Mouse (Mus musculus) lung, embryonic 16.5 days (tissue): ENCODE measurements around the gene Vezf1. TPM values are rescaled to one million over a fixed set of nuclear protein-coding genes. Genes with fewer than 3 reads are reported as not detected.

Source experiments
- ATAC-seq: fragments of 200-750 bp; cut with Nextera tagmentation; 2 replicates; pipeline ENCODE4 v1.8.0; 2017; ENCODE audit warnings: low read depth, mild to moderate bottlenecking, moderate library complexity
- H3K27ac ChIP-seq: fragments of 300-500 bp; sonication (generic); 2 replicates; pipeline ENCODE4 v1.5.1; 2014; ENCODE audit warnings: mild to moderate bottlenecking, control low read depth, low read length
- H3K27me3 ChIP-seq: fragments of 300-500 bp; sonication (generic); 2 replicates; pipeline ENCODE4 v1.6.1; 2014; ENCODE audit warnings: low read depth, low read length, mixed read lengths; ENCODE audit not compliant: control insufficient read depth, insufficient read depth
- H3K36me3 ChIP-seq: fragments of 300-500 bp; sonication (generic); 2 replicates; pipeline ENCODE4 v1.6.1; 2014; ENCODE audit warnings: low read length; ENCODE audit not compliant: control insufficient read depth, insufficient read depth
- H3K4me1 ChIP-seq: fragments of 300-500 bp; sonication (generic); replicated peaks from 2 replicates; pipeline ENCODE4 v1.6.1; 2014; ENCODE audit warnings: low read length, mixed read lengths; ENCODE audit not compliant: control insufficient read depth, insufficient read depth
- H3K4me2 ChIP-seq: fragments of 300-500 bp; sonication (generic); 2 replicates; pipeline ENCODE4 v1.6.1; 2014; ENCODE audit warnings: low read depth, low read length, control low read depth
- H3K4me3 ChIP-seq: fragments of 300-500 bp; sonication (generic); 2 replicates; pipeline ENCODE4 v1.5.1; 2014; ENCODE audit warnings: mild to moderate bottlenecking, low read length, control low read depth
- H3K9ac ChIP-seq: fragments of 300-500 bp; sonication (generic); 2 replicates; pipeline ENCODE4 v1.6.1; 2014; ENCODE audit warnings: low read length, control low read depth
- H3K9me3 ChIP-seq: fragments of 300-500 bp; sonication (generic); 2 replicates; pipeline ENCODE4 v1.6.1; 2016; ENCODE audit warnings: low read length; ENCODE audit not compliant: control insufficient read depth
- WGBS: fragments of 180-500 bp; shearing (Covaris S2); extraction: QIAGEN DNeasy Blood & Tissue Kit; methylation state at CpG from one replicate; pipeline ENCODE4 v1.1.7; 2014; 5-methylcytosine and 5-hydroxymethylcytosine counted together
- polyA plus RNA-seq: library from polyadenylated mRNA; unstranded; fragments of >200 nt; fragmentation: Nextera tagmentation; extraction: Ambion mirVana; gene quantifications from 2 replicates; pipeline ENCODE4 v1.2.1, GENCODE M21; 2015

Vezf1 gene
- polyA plus RNA-seq, 1 experiment from 2014 or later, result 38.2 TPM

DNA sequence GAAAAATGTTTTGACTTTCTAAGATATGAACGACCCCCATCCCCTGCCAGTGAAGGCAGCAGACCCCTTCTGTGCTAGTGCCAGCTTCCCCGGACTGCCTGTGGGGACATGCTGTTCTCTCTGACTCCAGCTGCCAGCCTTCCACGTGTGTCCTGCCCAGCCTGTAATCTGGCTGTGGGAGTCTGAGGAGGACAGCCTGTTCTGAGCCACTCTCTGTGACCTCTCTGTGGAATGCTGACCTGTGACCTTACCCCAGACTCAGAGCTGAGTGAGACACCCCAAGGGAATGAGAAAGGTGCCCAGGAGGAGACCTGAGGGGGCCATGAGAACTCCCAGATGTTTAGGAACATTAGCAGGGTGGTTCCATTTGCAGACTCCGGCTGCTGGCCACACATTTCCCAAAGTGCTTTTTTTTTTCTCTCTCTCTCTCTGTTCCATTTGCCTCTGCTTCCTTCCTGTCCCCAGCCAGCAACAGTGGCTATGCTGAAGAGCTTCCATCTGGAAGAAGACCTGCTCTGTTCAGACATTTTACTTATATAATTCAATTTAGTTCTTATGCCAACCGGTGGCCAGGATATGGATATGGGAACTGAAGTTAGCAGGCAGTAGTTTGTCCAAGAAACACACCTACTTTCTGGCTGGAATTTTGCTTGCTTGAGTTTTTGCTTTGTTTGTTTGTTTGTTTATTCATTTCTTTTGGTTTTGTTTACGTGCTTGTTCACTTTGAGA, 45.6 kb downstream of the Vezf1 start:
- Histone ChIP-seq H3K4me2 (no peak overlapping the region), H3K4me3 (no peak overlapping the region), H3K27ac (peak overlapping the region; percentile 44), H3K36me3 (no peaks in the 10 kb centered on the region), H3K9ac (peak overlapping the region; percentile 27; the same call in 1 of the 2 replicates), H3K4me1 (peaks cover 41% of the 10 kb centered on the region), H3K27me3 (no peaks in the 10 kb centered on the region), H3K9me3 (no peaks in the 10 kb centered on the region)
- 40% methylated on average over 6 of the region's 6 CpGs for WGBS
- peak; percentile 24; the same call in 1 of the 2 replicates for ATAC-seq

DNA sequence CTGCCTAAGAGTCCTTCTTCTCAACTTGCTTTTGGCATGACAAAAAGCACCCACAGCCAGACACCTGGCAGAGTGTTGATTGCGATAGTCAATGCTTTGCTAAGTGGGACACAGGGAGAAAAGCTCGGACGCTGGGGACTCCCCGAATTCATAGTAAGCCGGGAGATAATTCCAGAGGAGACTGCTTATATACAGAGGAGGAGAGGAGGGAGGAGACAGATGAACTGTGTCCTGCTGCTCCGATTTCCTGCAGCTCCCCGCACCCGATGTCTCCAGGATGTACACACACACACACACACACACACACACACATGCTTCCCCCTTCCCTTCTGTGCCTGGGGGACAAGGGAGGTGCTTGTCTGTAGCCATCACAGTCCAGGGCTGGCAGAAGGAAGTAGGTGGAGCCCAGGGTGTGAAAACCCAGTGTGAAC, 46.8 kb downstream of the Vezf1 start:
- H3K9me3 ChIP-seq, result no peaks in the 10 kb centered on the region
- 20% methylated on average over 8 of the region's 8 CpGs for WGBS
- peaks cover 53% of the 10 kb centered on the region for H3K4me1 ChIP-seq
- peak overlapping the region; percentile 3; the same call in 1 of the 2 replicates for H3K4me2 ChIP-seq
- H3K27me3 ChIP-seq, result no peaks in the 10 kb centered on the region
- H3K9ac ChIP-seq, result no peak overlapping the region
- no peaks in the 10 kb centered on the region for H3K36me3 ChIP-seq
- peak overlapping the region; percentile 15; the same call in 1 of the 2 replicates for H3K27ac ChIP-seq
- no peak overlapping the region for H3K4me3 ChIP-seq
- peak; percentile 41 for ATAC-seq

DNA sequence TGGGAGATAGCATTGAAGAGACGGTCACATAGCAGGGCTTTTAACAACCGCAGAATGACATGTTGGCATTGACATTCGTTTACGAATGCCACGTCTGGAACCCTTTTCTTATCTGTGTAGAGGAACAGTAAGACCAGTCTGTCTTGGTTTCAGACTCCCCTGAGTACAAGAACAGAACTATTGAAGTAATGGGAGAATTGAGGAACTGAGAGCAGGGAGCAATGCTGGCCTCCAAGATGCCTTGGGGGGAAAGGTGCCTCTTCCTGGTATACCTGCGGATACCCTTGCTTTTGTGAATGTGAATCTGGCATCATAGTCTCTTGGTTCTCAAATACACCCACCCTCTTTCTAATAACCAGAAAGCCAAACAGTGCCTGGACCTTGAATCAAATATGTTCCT, 48.5 kb downstream of the Vezf1 start:
- Histone ChIP-seq H3K27ac (no peak overlapping the region), H3K27me3 (no peaks in the 10 kb centered on the region), H3K4me2 (no peak overlapping the region), H3K4me3 (no peak overlapping the region), H3K4me1 (peaks cover 57% of the 10 kb centered on the region), H3K9ac (no peak overlapping the region), H3K9me3 (no peaks in the 10 kb centered on the region), H3K36me3 (no peaks in the 10 kb centered on the region)
- WGBS, result 69% methylated on average over 6 of the region's 6 CpGs
- no peak for ATAC-seq

DNA sequence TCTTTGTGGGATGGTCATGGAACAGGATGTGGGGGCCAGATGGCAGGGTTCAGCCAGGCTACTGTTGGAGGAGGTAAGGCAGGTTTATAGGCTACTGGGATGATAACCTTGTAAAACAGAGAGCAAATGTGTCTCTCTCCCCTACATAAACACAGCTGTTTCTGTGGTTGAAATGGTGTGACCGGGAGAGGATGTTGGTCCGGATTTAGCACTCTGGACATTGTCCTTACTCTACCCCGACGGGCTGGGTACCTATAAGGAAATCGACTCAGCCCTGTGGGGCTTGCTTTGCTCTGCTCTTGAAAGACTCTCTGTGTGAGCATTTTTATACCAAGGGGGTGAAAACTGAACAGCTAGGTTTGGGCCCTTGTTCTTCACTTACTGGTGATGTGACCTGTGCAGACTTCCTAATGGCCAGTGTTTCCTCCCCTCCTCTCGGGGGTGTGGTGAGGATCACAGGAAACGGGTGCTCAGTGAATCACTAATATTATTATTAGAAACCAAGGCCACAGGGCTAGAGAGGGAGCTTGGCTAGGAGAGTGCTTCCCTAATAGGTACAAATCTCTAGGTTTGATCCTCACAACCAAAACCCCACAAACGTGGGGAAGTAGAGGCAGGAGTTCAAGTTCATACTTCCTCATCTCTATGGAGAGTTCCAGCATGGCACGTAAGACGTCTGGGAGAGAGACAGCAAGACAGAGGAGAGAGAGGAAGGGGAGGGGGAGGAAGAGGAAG, 49.4 kb downstream of the Vezf1 start:
- no peak overlapping the region for H3K4me2 ChIP-seq
- peaks cover 57% of the 10 kb centered on the region for H3K4me1 ChIP-seq
- ATAC-seq, result no peak
- H3K9me3 ChIP-seq, result no peaks in the 10 kb centered on the region
- 39% methylated on average over 10 of the region's 10 CpGs for whole genome bisulfite sequencing
- H3K36me3 ChIP-seq, result no peaks in the 10 kb centered on the region
- no peaks in the 10 kb centered on the region for H3K27me3 ChIP-seq
- peak overlapping the region; percentile 92 for H3K27ac ChIP-seq
- H3K4me3 ChIP-seq, result no peak overlapping the region
- H3K9ac ChIP-seq, result no peak overlapping the region; the same call in 1 of the 2 replicates

DNA sequence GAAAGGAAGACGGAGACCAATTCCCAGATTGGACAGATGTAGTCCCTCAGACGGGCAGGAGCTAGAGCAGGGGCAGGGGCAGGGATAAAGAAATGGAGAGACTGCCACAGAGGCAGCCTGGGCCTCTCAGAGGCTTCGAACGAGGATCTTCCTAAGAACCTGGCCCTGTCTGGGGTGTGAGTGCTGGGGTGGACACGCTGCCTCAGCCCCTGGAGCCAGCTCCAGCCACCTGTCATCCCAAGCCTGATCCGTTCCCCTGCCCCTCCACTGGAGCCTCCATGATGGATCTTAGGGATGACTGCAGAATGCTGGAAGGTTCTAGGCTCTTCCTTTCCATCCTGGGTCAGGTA, 50.0 kb downstream of the Vezf1 start:
- Histone ChIP-seq H3K27ac (peak overlapping the region; percentile 92), H3K9me3 (no peaks in the 10 kb centered on the region), H3K4me3 (no peak overlapping the region), H3K9ac (no peak overlapping the region; the same call in 1 of the 2 replicates), H3K4me2 (no peak overlapping the region), H3K36me3 (no peaks in the 10 kb centered on the region), H3K27me3 (no peaks in the 10 kb centered on the region), H3K4me1 (peaks cover 57% of the 10 kb centered on the region)
- WGBS, result 30% methylated on average over 6 of the region's 6 CpGs
- ATAC-seq, result no peak

DNA sequence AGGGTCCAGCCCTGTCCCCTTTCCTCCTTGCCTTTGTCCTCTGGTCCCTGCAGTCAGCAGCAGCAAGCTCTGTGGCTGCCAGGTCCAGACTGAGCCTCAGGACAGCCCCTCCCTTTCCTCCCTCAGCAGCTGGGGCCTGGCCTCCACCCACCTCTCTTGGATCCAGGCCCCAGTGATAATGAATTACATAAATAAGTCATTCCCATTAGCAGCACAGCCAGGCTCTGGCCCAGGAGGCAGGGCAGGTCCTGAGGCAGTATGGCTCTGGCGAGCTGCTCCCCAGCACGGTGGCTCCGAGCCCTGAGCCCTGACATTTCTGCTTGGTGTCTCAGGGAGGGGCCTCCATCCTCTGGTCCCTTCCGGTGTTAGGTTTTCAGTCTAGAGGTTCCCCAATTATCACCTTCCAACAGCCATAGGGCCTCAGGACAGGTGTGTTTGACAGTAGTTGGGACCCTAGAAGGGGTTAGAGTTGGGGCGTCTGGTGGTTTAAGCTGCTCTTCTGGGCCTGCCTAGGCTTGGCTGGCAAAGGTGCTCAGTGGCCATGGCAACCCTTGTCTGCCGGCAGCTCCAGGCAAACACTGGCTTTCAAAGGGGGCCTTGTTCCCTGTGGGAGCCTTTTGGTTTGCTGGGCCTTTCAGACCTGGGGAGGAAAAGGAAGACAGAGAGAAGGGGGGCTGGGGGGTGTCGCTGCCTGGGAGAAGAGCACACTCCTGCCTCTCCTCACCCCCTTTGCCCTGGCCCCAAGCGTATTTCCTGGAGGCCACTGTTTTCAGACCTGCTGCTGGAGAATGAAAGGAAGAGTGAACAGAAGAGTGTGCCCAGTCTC, 51.0 kb downstream of the Vezf1 start:
- Histone ChIP-seq H3K36me3 (no peaks in the 10 kb centered on the region), H3K9me3 (no peaks in the 10 kb centered on the region), H3K27me3 (no peaks in the 10 kb centered on the region), H3K4me1 (peaks cover 54% of the 10 kb centered on the region), H3K4me3 (no peak overlapping the region), H3K9ac (peak overlapping the region; percentile 52), H3K4me2 (peak overlapping the region; percentile 4; the same call in 1 of the 2 replicates), H3K27ac (peak overlapping the region; percentile 92)
- WGBS, result 13% methylated on average over 8 of the region's 8 CpGs
- ATAC-seq, result peak; percentile 91

DNA sequence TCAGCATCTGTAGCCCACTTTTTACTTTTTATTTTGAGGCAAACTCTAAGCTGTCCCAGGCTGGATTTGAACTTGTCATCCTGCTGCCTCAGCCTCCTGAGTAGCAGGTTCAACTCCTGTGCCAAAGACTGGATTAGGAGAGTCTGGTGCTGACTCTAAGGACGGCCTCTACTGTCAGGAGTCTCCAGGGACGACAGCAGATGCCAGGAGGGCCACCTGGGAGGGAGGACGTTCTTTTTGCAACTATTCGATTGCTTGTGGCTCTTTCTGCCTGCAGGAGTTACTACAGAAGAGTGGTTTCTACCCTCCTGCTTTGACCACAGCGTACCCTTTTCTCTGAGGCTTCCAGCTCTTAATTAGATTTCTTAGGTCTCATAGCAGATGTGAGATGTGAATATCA, 54.5 kb downstream of the Vezf1 start:
- Histone ChIP-seq H3K4me1 (peaks cover 35% of the 10 kb centered on the region), H3K27me3 (no peaks in the 10 kb centered on the region), H3K36me3 (no peaks in the 10 kb centered on the region), H3K9ac (no peak overlapping the region), H3K9me3 (no peaks in the 10 kb centered on the region), H3K4me3 (no peak overlapping the region), H3K27ac (no peak overlapping the region), H3K4me2 (no peak overlapping the region)
- 68% methylated on average over 5 of the region's 5 CpGs for WGBS
- no peak for ATAC-seq

DNA sequence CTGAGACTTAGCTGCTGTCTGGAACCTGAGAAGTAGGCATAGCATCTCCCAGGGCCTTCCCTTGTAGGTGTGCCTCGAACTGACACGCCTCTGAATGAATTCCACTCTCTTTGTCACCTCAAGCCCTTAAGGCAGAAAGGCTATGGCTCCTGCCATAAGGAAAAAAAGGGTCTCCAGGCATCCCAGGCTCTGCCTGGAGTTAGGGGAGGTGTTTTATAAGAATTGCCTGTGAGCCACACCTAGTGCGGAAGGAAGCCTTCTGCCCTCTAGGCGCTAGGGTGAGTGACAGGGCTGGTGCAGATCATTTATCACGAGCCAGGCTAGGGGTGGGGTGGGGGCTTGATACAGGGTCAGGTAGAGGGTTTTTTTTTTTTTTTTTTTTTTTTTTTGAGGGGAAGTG, 54.9 kb downstream of the Vezf1 start:
- no peak overlapping the region for H3K4me3 ChIP-seq
- H3K4me1 ChIP-seq, result peaks cover 30% of the 10 kb centered on the region
- no peaks in the 10 kb centered on the region for H3K9me3 ChIP-seq
- no peaks in the 10 kb centered on the region for H3K36me3 ChIP-seq
- 61% methylated on average over 5 of the region's 5 CpGs for WGBS
- ATAC-seq, result no peak
- no peak overlapping the region for H3K4me2 ChIP-seq
- H3K27ac ChIP-seq, result no peak overlapping the region
- H3K27me3 ChIP-seq, result no peaks in the 10 kb centered on the region
- no peak overlapping the region for H3K9ac ChIP-seq

DNA sequence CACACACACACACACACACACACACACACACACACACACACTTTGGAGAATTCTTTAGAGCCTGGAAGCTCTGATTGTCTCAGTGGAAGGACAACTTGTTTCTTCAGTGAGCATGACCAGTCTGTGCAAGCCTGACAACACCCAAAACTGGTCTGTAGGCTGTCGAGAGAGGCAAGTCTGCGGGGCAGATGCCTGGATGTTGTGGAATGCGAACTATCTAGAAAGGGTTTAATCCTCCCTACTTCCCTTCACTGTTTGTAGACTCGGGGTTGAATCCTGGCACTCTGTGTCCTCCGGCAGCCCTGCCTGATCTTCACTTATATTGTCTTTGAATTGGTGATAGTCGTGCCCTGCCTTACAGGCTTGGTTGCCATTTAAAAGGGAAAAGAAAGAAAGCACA, 55.7 kb downstream of the Vezf1 start:
- Histone ChIP-seq H3K9me3 (no peaks in the 10 kb centered on the region), H3K27ac (peak overlapping the region; percentile 7; the same call in 1 of the 2 replicates), H3K27me3 (no peaks in the 10 kb centered on the region), H3K4me3 (no peak overlapping the region), H3K4me1 (peaks cover 23% of the 10 kb centered on the region), H3K9ac (no peak overlapping the region), H3K4me2 (no peak overlapping the region), H3K36me3 (no peaks in the 10 kb centered on the region)
- no peak for ATAC-seq
- 22% methylated on average over 6 of the region's 6 CpGs for WGBS
